Mouse (Mus musculus) limb, embryonic 10.5 days (tissue): ENCODE measurements around the gene Cbx2. TPM values are rescaled to one million over a fixed set of nuclear protein-coding genes. Genes with fewer than 3 reads are reported as not detected.

Source experiments
- polyA plus RNA-seq: library from polyadenylated mRNA; unstranded; fragments of >200 nt; fragmentation: Nextera tagmentation; extraction: Ambion mirVana; gene quantifications from 2 replicates; pipeline ENCODE4 v1.2.1, GENCODE M21; 2016

The Cbx2 gene
- polyA plus RNA-seq, 1 experiment from 2014 or later = 170 TPM

Other genes starting within 250 kb of the Cbx2 start
- 1.4 and 1.7 TPM in 2 replicates for gene Rbfox3, start 111.4 kb upstream of the Cbx2 start, polyA plus RNA-seq
- not detected in 2 replicates for gene Enpp7, start 34.8 kb upstream of the Cbx2 start, polyA plus RNA-seq
- gene Cbx8, start 18.0 kb downstream of the Cbx2 start, polyA plus RNA-seq = 12.2 and 15.1 TPM in 2 replicates
- 4.3 and 7.1 TPM in 2 replicates for gene Cbx4, start 63.3 kb downstream of the Cbx2 start, polyA plus RNA-seq
- gene Tbc1d16, start 205.5 kb downstream of the Cbx2 start, polyA plus RNA-seq = 19.6 and 20.2 TPM in 2 replicates
- gene Ccdc40, start 205.6 kb downstream of the Cbx2 start, polyA plus RNA-seq = 9.8 and 12.8 TPM in 2 replicates
- 23.4 and 27.8 TPM in 2 replicates for gene Gaa, start 244.9 kb downstream of the Cbx2 start, polyA plus RNA-seq